Mouse (Mus musculus): ENCODE measurements at regions not wholly inside any gene's neighbourhood (a gene's known extent, or its start where the extent isn't known, plus 50 kb on each side); places are given as distances from the start of the nearest gene placed in this dataset.

GRCm38 (mm10) chr15:96780606-96781005 is 81.1 kb upstream of the Slc38a2 start:
- intact Hi-C loops (cut with DNase I) = no loop called here
- no peak for DNase-seq (ENCODE audit: low spot score in 2 of 2)

GRCm38 (mm10) chr15:96779358-96779757 is 79.8 kb upstream of the Slc38a2 start:
- intact Hi-C loops (cut with DNase I) = no loop called here
- no peak for DNase-seq (ENCODE audit: low spot score in 2 of 2)

- DNase-seq (ENCODE audit: low spot score in 2 of 2) = no peak
- intact Hi-C loops (cut with DNase I) = no loop called here
Observed at GRCm38 (mm10) chr15:96778321-96778926, 78.9 kb upstream of the Slc38a2 start.

- intact Hi-C loops (cut with DNase I) = no loop called here
- DNase-seq (ENCODE audit: low spot score in 2 of 2) = no peak
Observed at GRCm38 (mm10) chr15:96776476-96777075, 77.0 kb upstream of the Slc38a2 start.

GRCm38 (mm10) chr15:96775129-96775528 is 75.6 kb upstream of the Slc38a2 start:
- no peak for DNase-seq (ENCODE audit: low spot score in 2 of 2)
- intact Hi-C loops (cut with DNase I) = no loop called here

- intact Hi-C loops (cut with DNase I) = no loop called here
- no peak for DNase-seq (ENCODE audit: low spot score in 2 of 2)
Observed at GRCm38 (mm10) chr15:96774664-96775063, 75.1 kb upstream of the Slc38a2 start.

- intact Hi-C loops (cut with DNase I) = no loop called here
Observed at GRCm38 (mm10) chr15:96773656-96774055, 74.1 kb upstream of the Slc38a2 start.

GRCm38 (mm10) chr15:96772701-96773100 is 73.2 kb upstream of the Slc38a2 start:
- intact Hi-C loops (cut with DNase I) = no loop called here

More at GRCm38 (mm10) chr15:96773656-96774055, 74.1 kb upstream of the Slc38a2 start:
- no peak for DNase-seq (ENCODE audit: low spot score in 2 of 2)

GRCm38 (mm10) chr15:96770786-96771185 is 71.3 kb upstream of the Slc38a2 start:
- intact Hi-C loops (cut with DNase I) = no loop called here
- DNase-seq (ENCODE audit: low spot score in 2 of 2) = no peak

More at GRCm38 (mm10) chr15:96772701-96773100, 73.2 kb upstream of the Slc38a2 start:
- no peak for DNase-seq (ENCODE audit: low spot score in 2 of 2)

- intact Hi-C loops (cut with DNase I) = no loop called here
- DNase-seq (ENCODE audit: low spot score in 2 of 2) = no peak
Observed at GRCm38 (mm10) chr15:96770299-96770698, 70.8 kb upstream of the Slc38a2 start.

GRCm38 (mm10) chr15:96769751-96770150 is 70.2 kb upstream of the Slc38a2 start:
- intact Hi-C loops (cut with DNase I) = no loop called here
- no peak for DNase-seq (ENCODE audit: low spot score in 2 of 2)

- DNase-seq (ENCODE audit: low spot score in 2 of 2) = peak in 1 of 2 experiments; percentile 21
- intact Hi-C loops (cut with DNase I) = no loop called here
Observed at GRCm38 (mm10) chr15:96768301-96768993, 68.9 kb upstream of the Slc38a2 start.

GRCm38 (mm10) chr15:96767188-96767587 is 67.7 kb upstream of the Slc38a2 start:
- no peak for DNase-seq (ENCODE audit: low spot score in 2 of 2)
- intact Hi-C loops (cut with DNase I) = no loop called here

- intact Hi-C loops (cut with DNase I) = no loop called here
Observed at GRCm38 (mm10) chr15:96766238-96766637, 66.7 kb upstream of the Slc38a2 start.

GRCm38 (mm10) chr15:96763611-96764010 is 64.1 kb upstream of the Slc38a2 start:
- no peak for DNase-seq (ENCODE audit: low spot score in 2 of 2)

More at GRCm38 (mm10) chr15:96766238-96766637, 66.7 kb upstream of the Slc38a2 start:
- DNase-seq (ENCODE audit: low spot score in 2 of 2) = no peak

GRCm38 (mm10) chr15:96759078-96759995 is 59.8 kb upstream of the Slc38a2 start:
- DNase-seq (ENCODE audit: low spot score in 2 of 2) = no peak
- intact Hi-C loops (cut with DNase I) = no loop called here

More at GRCm38 (mm10) chr15:96763611-96764010, 64.1 kb upstream of the Slc38a2 start:
- intact Hi-C loops (cut with DNase I) = no loop called here

- intact Hi-C loops (cut with DNase I) = no loop called here
Observed at GRCm38 (mm10) chr15:96757446-96758198, 58.1 kb upstream of the Slc38a2 start.

GRCm38 (mm10) chr15:96756456-96756855 is 56.9 kb upstream of the Slc38a2 start:
- DNase-seq (ENCODE audit: low spot score in 2 of 2) = no peak
- intact Hi-C loops (cut with DNase I) = no loop called here

More at GRCm38 (mm10) chr15:96757446-96758198, 58.1 kb upstream of the Slc38a2 start:
- no peak for DNase-seq (ENCODE audit: low spot score in 2 of 2)

GRCm38 (mm10) chr15:96755951-96756350 is 56.4 kb upstream of the Slc38a2 start:
- intact Hi-C loops (cut with DNase I) = no loop called here
- no peak for DNase-seq (ENCODE audit: low spot score in 2 of 2)
